Mouse (Mus musculus) layer of hippocampus, postnatal 25 days (tissue): ENCODE results near the gene Jtb. TPM values are rescaled to one million over a fixed set of nuclear protein-coding genes. Genes with fewer than 3 reads are reported as not detected.

Source experiments
- DNase-seq, 2 experiments: peaks; one replicate each; pipeline ENCODE4 v3.0.0; 2022; ENCODE audit warnings: mixed read lengths in 2 of 2, low spot score in 1 of 2; ENCODE audit errors: extremely low spot score in 1 of 2
- total RNA-seq, 2 experiments: library from RNA; stranded (reverse); gene quantifications; 2 replicates each; pipeline ENCODE4 v1.2.3; 2021

Gene Jtb
- total RNA-seq: 10 to 100 TPM; 42.4 to 43.4 TPM

DNA sequence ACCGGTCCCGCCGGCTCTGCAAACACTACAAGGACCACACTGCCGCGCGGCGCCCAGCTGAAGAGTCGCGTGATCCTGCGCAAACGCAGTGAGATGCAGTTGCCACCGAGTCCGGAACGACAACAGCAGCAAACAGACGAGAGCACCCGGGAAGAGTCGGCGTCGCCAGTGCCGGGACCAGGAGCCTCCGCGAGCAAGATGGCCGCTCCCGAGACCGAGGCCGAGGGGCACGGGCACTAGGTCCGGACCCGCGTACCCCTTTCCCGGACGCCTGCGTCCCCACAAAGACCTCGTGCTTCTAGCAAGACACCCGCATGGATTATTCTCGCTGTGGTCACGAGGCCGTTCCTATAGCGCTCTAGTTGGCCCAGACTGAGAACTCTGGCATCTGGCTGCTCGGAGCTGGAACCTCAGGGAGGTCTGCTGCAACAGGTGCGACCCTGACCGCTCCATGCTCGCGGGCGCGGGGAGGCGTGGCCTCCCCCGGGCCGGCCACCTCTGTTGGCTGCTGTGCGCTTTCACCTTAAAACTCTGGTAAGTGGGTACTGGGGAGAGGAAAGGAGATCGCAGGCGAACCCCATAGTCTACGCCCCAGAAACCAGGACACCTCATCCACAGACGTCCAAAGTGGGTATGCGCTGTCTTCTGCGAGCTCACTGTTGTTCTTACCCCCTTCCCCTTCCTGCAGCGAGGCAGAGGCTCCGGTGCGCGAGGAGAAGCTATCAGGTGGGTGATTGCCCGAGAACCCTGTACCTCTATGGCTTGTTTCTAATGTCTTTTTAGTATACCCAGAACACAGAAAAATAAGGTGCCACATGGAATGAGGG is at the start of gene Jtb:
TSS of gene Jtb (plus strand) at position 91 of the 827 bp plus-strand sequence.
- DNase-seq: peak; percentile 87

DNA sequence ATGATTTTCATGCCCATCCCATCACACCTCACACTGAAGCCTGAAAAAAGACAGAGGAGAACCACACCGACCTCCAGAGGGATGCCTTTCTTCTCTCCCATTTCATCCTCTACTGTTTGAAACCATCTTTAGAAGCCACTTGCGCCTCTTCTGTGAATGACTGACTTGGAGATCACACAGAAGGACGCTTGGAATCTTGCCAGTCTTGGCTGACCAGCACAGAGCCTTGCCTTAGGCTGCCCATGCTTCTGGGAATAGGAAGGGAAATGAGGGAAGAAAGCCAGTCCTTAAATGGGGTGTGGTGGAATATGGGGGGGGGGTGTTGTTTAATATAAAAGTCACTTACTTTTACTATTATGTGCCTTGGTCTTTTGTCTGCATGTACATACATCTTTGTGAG is 47.8 kb upstream of the Jtb start:
- no peak for DNase-seq

DNA sequence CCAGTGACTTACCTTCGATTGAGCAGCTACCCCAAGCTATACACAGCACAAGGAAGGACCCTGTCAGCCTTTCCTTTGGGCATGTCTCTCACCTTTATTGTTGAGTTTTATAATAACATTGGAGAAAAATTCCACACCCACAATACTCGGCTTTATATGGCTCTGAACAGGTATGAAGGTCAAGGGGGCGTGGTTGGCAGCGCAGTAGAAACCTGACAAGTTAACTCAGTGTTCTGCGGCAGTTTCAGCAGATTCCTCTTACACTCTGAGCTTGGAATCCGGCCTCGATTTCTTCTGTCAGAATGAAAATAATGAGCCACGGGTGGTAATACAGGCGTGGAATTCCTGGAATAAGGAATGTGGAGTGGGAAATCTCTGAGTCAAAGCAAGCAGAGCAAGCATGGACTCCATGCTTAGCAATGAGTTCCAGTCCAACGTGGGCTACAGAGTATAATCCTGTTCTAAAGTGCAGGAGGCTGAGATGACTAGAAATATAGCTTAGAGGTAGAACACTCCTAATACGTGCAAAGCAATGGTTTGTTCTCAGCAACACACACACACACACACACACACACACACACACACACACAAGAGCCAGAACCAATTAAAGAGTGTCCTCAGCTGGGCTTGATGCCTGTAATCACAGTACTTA is 40.4 kb upstream of the Jtb start:
- DNase-seq: no peak

DNA sequence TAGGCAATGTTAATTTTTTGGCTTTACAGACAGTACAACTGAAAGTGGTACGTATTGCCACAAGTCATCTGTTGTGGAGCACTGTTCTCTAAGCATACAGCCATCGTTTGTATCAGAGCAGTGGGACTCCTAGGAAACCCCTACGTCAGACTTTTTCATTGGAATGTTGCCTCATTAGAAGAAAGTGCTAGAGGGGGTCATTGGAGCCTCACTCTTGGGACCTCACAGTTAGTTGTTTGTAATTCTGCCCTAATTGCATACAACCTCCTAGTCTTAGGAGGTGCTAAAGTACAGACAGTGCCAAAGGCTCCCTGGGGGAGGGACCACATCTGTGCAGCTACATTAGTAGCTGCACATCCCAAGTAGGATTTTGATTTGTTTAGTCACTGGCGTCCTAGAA is 36.6 kb upstream of the Jtb start:
- no peak for DNase-seq

GRCm38 (mm10) chr3:90195644-90196043 is 35.8 kb upstream of the Jtb start:
- no peak for DNase-seq

GRCm38 (mm10) chr3:90197548-90197947 is 33.8 kb upstream of the Jtb start:
- no peak for DNase-seq

DNA sequence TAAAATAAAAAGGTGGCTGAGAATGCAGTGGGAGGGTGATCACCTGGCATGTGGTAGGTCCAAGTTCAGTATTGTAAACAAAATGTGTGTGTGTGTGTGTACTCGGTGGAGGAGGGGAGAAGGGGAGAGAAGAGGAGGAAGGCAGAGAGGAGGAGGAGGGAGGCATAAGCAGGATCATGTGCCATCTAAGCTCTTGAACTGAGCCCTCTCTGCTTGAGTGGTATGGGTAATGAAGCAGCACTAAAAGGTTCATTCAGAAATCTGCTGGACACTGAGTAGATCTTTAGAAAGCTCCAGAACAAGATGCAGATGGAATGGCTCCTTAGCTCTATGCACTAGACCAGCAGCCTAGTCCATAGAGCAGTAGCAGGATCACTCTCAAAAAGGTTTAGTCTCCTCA is 28.5 kb upstream of the Jtb start:
- no peak for DNase-seq

GRCm38 (mm10) chr3:90203619-90204018 is 27.8 kb upstream of the Jtb start:
- no peak for DNase-seq

- no peak for DNase-seq
These were observed 26.8 kb upstream of the Jtb start for GRCm38 (mm10) chr3:90204582-90204981.

DNA sequence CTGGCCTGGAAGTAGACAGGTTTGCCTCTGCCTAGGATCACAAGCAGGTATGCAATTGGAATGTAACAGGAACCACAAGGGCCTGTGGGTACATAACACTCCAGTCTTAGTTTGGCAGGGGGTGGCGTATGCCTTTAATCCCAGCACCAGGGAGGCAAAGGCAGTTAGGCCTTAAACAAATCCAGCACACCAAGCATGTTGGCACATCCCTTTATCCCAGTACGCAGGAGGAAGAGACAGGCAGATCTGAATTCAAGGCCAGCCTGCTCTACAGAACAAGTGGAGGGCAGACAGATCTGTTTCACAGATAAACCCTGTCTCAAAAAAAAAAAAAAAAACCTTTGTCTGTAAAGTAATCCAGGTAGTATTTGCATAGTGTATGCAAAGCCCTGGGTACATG is 22.7 kb upstream of the Jtb start:
- DNase-seq: no peak

DNA sequence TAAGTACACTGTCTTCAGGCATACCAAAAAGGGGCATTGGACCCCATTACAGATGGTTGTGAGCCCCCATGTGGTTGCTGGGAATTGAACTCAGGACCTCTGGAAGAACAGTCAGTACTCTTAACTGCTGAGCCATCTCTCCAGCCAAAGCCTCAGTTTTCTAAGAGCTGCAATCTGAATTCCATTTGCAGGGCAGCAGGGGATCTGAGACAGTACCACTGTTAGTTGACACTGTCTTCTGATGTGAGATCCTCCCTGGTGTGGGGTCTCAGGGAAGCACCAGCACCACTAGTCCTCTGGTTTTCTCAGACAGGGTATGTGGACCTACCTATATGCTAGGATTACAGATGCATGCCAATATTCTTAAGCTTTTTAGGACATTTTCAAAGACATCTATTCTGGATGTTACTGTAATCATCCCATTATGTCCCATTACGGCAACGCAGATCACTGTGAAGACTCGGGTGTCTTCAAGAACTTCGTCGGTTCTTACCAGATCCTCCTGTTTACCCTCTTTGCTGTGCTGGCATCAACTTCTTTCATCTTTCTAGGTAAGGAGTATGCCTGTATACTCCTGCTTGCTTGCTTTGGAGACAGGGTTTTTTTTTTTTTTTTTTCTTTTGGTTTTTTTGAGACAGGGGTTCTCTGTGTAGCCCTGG is 21.4 kb upstream of the Jtb start:
- DNase-seq: no peak

- DNase-seq: no peak
These were observed 19.7 kb upstream of the Jtb start for GRCm38 (mm10) chr3:90211475-90212398.

DNA sequence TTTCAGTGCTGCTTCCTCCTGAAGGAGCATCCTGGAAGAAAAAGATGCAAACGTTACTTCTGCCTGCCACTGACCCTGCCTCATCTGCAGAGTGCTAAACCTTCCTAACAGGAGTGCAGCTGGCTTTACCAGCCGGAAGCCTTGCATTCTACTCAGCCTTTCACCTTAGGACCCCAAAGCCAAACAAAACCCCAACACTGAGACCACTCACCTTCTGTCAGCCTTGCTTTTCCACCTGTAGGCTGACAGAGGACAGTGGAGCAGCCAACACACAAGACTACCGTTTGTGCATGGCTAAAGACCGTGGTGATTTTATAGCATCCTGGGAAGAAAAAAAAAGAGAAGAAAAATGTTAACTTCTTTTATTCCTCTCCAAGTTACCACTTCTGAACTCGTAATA is 18.7 kb upstream of the Jtb start:
- no peak for DNase-seq

- peak; percentile 77 to 86 for DNase-seq
These were observed 18.0 kb upstream of the Jtb start, which contains the start of the genes Rps27 and Rab13 for GRCm38 (mm10) chr3:90213377-90213866. Rps27 (minus strand) TSS chr3:90213651. Rab13 (plus strand) TSS chr3:90213695.

DNA sequence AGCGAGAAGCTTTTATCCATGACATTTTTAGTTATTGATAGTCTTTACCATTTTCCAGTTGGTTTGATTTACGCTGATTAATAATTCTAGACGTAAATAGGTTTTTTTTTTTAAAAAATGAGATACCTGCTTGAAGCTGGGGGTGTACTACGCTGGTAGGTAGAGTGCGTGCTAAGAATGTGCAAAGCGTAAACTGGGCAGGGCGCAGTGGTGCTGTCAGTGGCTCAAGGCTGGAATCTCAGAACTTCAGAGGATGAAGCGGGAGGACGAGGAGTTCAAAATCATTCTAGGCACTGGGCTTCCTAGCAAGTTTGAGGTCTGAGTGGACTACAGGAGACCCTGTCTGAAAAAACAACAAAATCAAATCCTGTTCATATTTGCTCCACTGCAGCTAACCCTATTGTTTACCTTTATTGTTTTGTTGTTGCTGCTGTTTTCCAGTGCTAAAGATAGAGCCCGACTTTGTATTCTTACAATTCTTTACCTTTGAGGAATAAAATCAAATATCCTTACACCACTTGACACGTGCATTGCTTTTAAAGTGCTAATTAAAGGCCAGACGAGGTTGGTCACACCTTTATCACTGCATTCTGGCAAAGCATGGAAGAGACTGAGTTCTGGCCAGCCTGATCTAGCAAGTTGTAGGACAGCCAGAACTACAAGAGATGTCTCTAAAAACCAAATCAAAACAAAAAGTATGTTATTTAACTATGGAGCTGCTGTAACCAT is 17.3 kb upstream of the Jtb start:
- no peak for DNase-seq

DNA sequence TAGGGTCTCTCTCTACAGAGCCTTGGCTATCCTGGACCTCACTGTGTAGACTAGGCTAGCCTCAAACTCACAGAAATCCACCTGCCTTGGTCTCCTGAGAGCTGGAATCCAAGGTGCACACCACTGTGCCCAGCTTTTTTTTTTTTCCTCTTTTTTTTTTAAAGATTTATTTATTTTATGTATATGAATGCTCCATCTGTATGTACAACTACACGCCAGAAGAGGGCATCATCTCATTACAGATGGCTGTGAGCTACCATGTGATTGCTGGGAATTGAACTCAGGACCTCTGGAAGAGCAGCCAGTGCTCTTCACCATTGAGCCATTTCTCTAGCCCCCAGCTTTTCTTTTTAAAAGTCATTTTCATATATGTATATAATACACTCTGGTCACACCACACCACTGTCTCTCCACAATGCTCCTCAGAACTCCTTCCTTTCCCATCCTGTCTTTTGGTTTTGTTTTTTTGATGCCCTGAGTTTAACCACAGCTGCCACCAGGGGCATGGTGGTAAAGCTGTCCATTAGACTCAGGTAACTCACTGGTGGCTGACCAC is 15.5 kb upstream of the Jtb start:
- no peak for DNase-seq

GRCm38 (mm10) chr3:90220088-90220487 is 11.3 kb upstream of the Jtb start:
- peak; percentile 15 to 65 for DNase-seq

GRCm38 (mm10) chr3:90220531-90220951 is 10.9 kb upstream of the Jtb start:
- peak; percentile 18 to 35 for DNase-seq

DNA sequence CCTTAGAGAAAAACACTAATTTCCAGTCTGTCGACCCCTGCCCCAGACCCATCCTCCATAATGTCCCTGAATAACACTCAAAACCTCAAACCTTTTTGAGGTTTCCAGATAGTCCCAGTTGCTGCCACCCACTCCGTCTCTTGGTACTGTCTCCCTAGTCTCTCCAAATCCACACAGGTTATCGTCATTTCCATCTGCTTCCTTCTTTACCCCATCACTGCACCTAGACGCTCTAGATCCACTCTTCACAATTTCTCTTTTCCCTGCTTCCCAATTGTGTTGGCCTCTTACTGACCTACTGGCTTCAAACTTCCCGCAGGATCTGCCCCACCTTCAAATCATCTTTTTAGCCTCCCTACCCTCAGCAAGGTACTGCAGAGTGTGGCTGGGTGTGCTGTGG is 10.3 kb upstream of the Jtb start:
- no peak for DNase-seq
